Mouse (Mus musculus) forebrain, embryonic 16.5 days (tissue): ENCODE data around the gene Coq8a. TPM values are rescaled to one million over a fixed set of nuclear protein-coding genes. Genes with fewer than 3 reads are reported as not detected.

Experiments
- ATAC-seq: fragments of 200-750 bp; cut with Nextera tagmentation; 2 replicates; pipeline ENCODE4 v1.8.0; 2017; ENCODE audit warnings: mild to moderate bottlenecking, moderate library complexity
- H3K27ac ChIP-seq: fragments of 300-500 bp; sonication (generic); 2 replicates; pipeline ENCODE4 v1.5.1; 2014; ENCODE audit warnings: low read length, control low read depth
- H3K27me3 ChIP-seq: fragments of 300-500 bp; sonication (generic); replicated peaks from 2 replicates; pipeline ENCODE4 v1.6.1; 2014; ENCODE audit warnings: low read length; ENCODE audit not compliant: control insufficient read depth, insufficient read depth
- H3K36me3 ChIP-seq: fragments of 300-500 bp; sonication (generic); 2 replicates; pipeline ENCODE4 v1.6.1; 2014; ENCODE audit not compliant: control insufficient read depth, insufficient read depth
- H3K4me1 ChIP-seq: fragments of 300-500 bp; sonication (generic); replicated peaks from 2 replicates; pipeline ENCODE4 v1.6.1; 2014; ENCODE audit warnings: low read length; ENCODE audit not compliant: control insufficient read depth, insufficient read depth
- H3K4me2 ChIP-seq: fragments of 300-500 bp; sonication (generic); 2 replicates; pipeline ENCODE4 v1.6.1; 2014; ENCODE audit warnings: mild to moderate bottlenecking, low read length, control low read depth
- H3K4me3 ChIP-seq: fragments of 300-500 bp; sonication (generic); replicated peaks from 2 replicates; pipeline ENCODE4 v1.5.1; 2014; ENCODE audit warnings: mild to moderate bottlenecking, low read length, control low read depth
- H3K9ac ChIP-seq: fragments of 300-500 bp; sonication (generic); replicated peaks from 2 replicates; pipeline ENCODE4 v1.6.1; 2014; ENCODE audit warnings: low read depth, low read length, control low read depth
- H3K9me3 ChIP-seq: fragments of 300-500 bp; sonication (generic); 2 replicates; pipeline ENCODE4 v1.6.1; 2016; ENCODE audit warnings: low read length; ENCODE audit not compliant: control insufficient read depth
- WGBS: fragments of 180-500 bp; shearing (Covaris S2); extraction: QIAGEN DNeasy Blood & Tissue Kit; methylation state at CpG from one replicate; pipeline ENCODE4 v1.1.7; 2014; 5-methylcytosine and 5-hydroxymethylcytosine counted together
- polyA plus RNA-seq: library from polyadenylated mRNA; unstranded; fragments of >200 nt; fragmentation: Nextera tagmentation; extraction: Ambion mirVana; gene quantifications from 2 replicates; pipeline ENCODE4 v1.2.1, GENCODE M21; 2015

Coq8a gene
- polyA plus RNA-seq, 1 experiment from 2014 or later: 5.1 TPM

DNA sequence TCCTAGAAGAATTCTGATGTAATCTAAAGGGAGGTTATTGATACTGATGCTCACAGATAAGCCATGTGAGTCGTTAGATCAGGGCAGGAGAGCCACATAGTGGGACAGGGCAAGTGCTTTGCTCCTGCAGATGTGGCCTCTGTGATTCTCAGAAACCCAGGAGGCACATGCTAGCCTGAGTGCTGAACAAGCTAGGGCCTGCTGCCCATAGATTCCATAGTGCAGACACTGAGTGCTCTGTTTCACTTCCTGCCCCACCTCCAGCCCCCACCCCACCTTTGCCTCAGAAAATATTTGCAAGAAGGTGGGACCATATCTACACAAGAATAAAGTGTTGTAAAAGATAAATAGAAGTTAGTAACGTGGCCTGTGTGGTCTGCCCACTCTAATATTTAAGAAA lies 40.8 kb downstream of the Coq8a start:
- no peak for ATAC-seq
- no peak overlapping the region for H3K4me3 ChIP-seq
- H3K27me3 ChIP-seq: no peaks in the 10 kb centered on the region
- peaks cover 11% of the 10 kb centered on the region for H3K36me3 ChIP-seq
- H3K27ac ChIP-seq: no peak overlapping the region
- H3K9me3 ChIP-seq: no peaks in the 10 kb centered on the region
- 87% methylated on average over 2 of the region's 2 CpGs for WGBS
- H3K4me1 ChIP-seq: no peaks in the 10 kb centered on the region
- no peak overlapping the region for H3K9ac ChIP-seq
- no peak overlapping the region for H3K4me2 ChIP-seq

DNA sequence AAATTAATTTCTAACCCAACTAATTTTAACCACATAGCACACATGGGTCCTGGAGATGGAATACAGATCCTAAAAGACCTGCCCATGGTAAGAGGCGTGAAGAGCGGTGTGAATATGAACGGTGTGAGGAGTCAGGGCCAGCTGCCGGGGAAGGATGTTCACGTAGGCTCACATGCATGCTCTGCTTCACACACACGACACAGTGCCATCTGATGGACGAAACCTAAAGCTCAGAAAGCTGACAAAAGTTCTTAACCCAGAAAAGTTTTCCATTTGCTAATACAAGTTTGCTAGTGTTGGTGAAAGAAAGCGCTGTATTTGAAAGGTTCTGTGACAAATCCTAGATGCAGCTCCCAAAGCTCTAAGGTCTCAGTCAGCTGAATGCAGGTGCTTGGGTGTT lies 48.2 kb downstream of the Coq8a start:
- H3K4me1 ChIP-seq: no peaks in the 10 kb centered on the region
- ATAC-seq: no peak
- H3K27me3 ChIP-seq: no peaks in the 10 kb centered on the region
- no peak overlapping the region for H3K27ac ChIP-seq
- WGBS: 83% methylated on average over 8 of the region's 8 CpGs
- no peak overlapping the region for H3K4me2 ChIP-seq
- H3K9ac ChIP-seq: no peak overlapping the region
- no peaks in the 10 kb centered on the region for H3K9me3 ChIP-seq
- H3K4me3 ChIP-seq: no peak overlapping the region
- H3K36me3 ChIP-seq: peaks cover 18% of the 10 kb centered on the region

DNA sequence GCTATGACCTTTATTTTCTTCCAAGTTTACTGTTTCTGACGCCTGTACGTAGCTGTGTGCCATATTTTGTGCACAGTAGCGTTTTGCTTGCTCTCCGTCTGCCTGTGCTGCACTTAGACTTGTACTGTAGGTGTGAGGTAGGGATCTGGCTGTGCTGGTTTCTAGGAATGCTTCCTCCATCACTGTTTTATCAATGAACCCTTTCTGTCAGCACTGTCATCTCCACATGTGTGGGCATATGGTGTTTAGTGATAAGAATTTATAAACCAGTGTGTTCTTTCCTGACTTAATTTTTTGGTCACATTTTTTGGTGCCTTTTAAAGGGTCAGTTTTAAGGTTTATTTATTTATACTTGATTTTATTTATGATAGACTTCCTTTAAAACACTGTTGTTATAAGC lies 50.8 kb downstream of the Coq8a start:
- H3K4me1 ChIP-seq: no peaks in the 10 kb centered on the region
- H3K9ac ChIP-seq: no peak overlapping the region
- ATAC-seq: no peak
- no peak overlapping the region for H3K4me3 ChIP-seq
- H3K36me3 ChIP-seq: peaks cover 22% of the 10 kb centered on the region
- WGBS: 89% methylated on average over 4 of the region's 4 CpGs
- H3K4me2 ChIP-seq: no peak overlapping the region
- no peaks in the 10 kb centered on the region for H3K27me3 ChIP-seq
- no peak overlapping the region for H3K27ac ChIP-seq
- H3K9me3 ChIP-seq: no peaks in the 10 kb centered on the region

DNA sequence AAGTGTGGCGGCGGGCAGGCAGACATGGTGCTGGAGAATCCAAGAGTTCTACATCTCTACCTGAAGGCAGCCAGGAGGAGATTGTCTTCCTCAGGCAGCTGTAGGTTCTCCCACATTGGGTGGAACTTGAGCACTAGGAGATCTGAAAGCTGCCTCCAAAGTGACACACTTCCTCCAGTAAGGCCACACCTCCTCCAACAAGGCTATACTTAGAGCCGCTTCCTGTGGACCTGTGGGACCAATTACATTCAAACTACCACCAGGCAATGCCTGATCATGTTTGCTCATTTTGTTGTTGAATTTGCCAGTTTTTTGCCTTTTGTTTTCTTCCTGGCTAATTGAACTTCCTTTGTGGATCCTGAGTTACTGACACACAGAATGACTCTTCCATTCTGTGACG lies 51.4 kb downstream of the Coq8a start:
- no peak overlapping the region for H3K27ac ChIP-seq
- H3K4me3 ChIP-seq: no peak overlapping the region
- no peaks in the 10 kb centered on the region for H3K27me3 ChIP-seq
- H3K9me3 ChIP-seq: no peaks in the 10 kb centered on the region
- peaks cover 22% of the 10 kb centered on the region for H3K36me3 ChIP-seq
- H3K9ac ChIP-seq: no peak overlapping the region
- no peak overlapping the region for H3K4me2 ChIP-seq
- H3K4me1 ChIP-seq: no peaks in the 10 kb centered on the region
- ATAC-seq: no peak
- 87% methylated on average over 4 of the region's 4 CpGs for WGBS

DNA sequence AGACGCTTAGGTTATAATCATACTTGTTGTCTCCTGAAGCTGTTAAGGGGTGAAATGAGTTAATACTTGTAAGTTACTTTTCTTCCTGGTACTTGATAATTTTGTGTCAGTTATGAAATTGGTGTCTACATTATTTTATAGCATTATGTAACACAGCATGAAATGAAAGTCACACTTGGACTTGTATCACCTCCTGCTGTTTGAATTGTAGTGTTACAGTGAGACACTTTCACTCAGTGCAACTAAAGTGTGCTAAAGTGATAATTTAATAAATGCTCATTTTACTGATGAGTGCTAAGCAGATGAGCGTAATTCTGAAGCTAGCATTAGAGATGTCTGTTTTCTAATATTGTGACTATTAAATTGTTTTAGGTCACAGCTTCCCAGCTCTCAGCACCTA lies 58.4 kb downstream of the Coq8a start:
- Histone ChIP-seq H3K4me1 (no peaks in the 10 kb centered on the region), H3K36me3 (peaks cover 15% of the 10 kb centered on the region), H3K9ac (no peak overlapping the region), H3K27ac (no peak overlapping the region), H3K27me3 (no peaks in the 10 kb centered on the region), H3K4me3 (no peak overlapping the region), H3K4me2 (no peak overlapping the region), H3K9me3 (no peaks in the 10 kb centered on the region)
- ATAC-seq: no peak
- WGBS: 93% methylated on average over 2 of the region's 2 CpGs

DNA sequence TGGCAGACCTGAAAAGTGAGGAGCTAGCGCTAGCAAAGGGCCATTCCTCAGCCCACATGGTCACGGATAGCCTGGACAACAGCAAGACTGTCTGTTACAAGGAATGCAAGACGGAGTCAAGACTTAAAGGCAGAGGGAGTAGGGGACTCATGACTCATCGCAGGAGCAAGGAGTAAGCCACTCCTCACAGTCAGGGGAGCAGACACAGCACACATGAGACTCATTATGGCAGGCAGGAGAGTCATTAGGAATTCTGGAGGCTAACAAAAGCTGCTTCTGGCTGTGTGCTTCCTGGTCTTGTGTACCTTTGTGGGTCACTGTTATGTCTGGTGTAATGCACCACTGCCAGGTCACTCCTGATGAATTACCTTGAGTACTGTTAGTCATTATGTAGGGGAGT lies 60.2 kb downstream of the Coq8a start:
- 87% methylated on average over 4 of the region's 4 CpGs for WGBS
- H3K36me3 ChIP-seq: peaks cover 9% of the 10 kb centered on the region

DNA sequence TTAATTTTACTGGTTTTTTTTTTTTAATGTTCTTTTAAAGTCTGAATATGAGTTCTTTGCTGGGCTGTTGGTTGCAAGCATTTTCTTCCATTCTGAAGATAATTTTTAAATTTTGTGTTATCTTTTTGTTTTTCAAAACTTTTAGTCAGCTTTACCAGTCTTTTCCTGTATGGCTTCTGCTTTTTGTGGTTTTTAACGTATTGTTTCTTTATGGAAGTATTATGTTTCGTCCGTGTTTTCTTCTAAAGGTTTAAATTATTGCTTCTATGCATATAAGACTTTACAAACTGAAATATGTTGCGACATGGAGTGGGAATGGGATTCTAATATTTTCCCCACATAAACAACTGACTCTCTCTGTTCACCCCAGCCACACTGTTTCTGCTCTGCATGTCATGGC lies 67.2 kb downstream of the Coq8a start:
- no peak overlapping the region for H3K9ac ChIP-seq
- H3K4me3 ChIP-seq: no peak overlapping the region
- H3K9me3 ChIP-seq: no peaks in the 10 kb centered on the region
- no peak overlapping the region for H3K27ac ChIP-seq
- no peaks in the 10 kb centered on the region for H3K4me1 ChIP-seq
- no peaks in the 10 kb centered on the region; the same call in 1 of the 2 replicates for H3K36me3 ChIP-seq
- WGBS: 99% methylated on average over 4 of the region's 4 CpGs
- no peak overlapping the region for H3K4me2 ChIP-seq
- no peaks in the 10 kb centered on the region for H3K27me3 ChIP-seq
- ATAC-seq: no peak

More for the DNA sequence above, 60.2 kb downstream of the Coq8a start:
- H3K9ac ChIP-seq: no peak overlapping the region
- no peak overlapping the region for H3K4me3 ChIP-seq
- ATAC-seq: no peak
- H3K27ac ChIP-seq: no peak overlapping the region
- no peaks in the 10 kb centered on the region for H3K9me3 ChIP-seq
- H3K4me2 ChIP-seq: no peak overlapping the region
- H3K4me1 ChIP-seq: no peaks in the 10 kb centered on the region
- H3K27me3 ChIP-seq: no peaks in the 10 kb centered on the region

DNA sequence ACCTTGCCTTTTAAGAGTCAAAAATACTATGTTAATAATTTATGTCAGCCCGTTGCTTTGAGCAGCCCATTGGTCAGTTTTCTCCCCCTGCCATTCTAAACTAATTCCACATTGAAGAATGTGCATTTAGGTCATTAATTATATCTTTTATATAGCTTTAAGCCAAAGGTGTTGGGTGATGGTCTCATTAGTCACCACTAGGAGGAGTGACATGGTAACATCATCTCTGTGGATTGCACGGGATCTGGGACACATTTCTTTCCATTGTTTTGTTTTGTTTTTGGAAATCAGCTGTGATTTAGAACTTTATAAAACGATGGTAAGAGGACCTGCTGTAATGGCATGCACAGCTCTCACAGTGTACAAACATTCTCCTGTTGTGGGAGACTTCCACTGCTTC lies 68.0 kb downstream of the Coq8a start:
- H3K4me3 ChIP-seq: no peak overlapping the region
- no peak overlapping the region for H3K9ac ChIP-seq
- no peak overlapping the region for H3K27ac ChIP-seq
- WGBS: 59% methylated on average over 3 of the region's 3 CpGs
- H3K9me3 ChIP-seq: no peaks in the 10 kb centered on the region
- H3K4me2 ChIP-seq: no peak overlapping the region
- no peaks in the 10 kb centered on the region for H3K4me1 ChIP-seq
- no peak for ATAC-seq
- no peaks in the 10 kb centered on the region; the same call in 1 of the 2 replicates for H3K36me3 ChIP-seq
- no peaks in the 10 kb centered on the region for H3K27me3 ChIP-seq

DNA sequence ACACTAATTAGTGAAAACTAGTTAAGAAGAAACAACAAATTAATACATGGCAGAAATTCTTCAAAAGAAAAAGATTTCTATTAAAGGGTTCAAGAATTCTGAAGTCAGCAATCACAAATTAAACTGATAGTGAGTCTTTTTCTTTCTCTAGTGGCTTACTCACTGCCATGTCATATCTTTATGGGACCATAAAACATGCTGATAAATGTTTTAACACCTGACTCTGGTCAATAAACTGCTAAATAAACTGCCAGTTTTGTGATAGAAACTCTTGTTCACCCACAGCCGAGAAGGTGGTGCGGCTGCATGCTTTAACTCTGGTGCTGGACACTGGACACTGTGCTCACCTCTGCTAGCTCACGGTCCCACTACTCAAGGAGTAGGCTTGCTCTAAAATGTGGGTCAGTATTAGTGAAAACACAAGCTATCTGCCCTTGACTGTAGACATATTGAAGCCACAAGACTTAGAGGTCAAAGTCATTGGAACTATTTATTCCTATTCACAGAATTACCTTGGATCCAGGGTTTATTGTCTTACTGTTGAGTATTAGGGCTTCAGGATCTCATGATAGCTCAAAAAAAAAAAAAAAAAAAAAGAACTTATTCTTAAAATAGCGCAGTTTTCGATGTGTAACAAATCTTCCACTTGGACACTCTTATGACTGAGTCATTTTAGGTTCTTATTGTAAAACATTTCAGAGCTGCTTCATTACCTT lies 71.2 kb downstream of the Coq8a start:
- no peaks in the 10 kb centered on the region for H3K4me1 ChIP-seq
- no peak overlapping the region for H3K9ac ChIP-seq
- H3K27me3 ChIP-seq: no peaks in the 10 kb centered on the region
- no peaks in the 10 kb centered on the region; the same call in 1 of the 2 replicates for H3K36me3 ChIP-seq
- WGBS: 98% methylated on average over 5 of the region's 5 CpGs
- H3K27ac ChIP-seq: no peak overlapping the region
- H3K9me3 ChIP-seq: no peaks in the 10 kb centered on the region
- no peak overlapping the region for H3K4me3 ChIP-seq
- ATAC-seq: no peak
- no peak overlapping the region for H3K4me2 ChIP-seq

DNA sequence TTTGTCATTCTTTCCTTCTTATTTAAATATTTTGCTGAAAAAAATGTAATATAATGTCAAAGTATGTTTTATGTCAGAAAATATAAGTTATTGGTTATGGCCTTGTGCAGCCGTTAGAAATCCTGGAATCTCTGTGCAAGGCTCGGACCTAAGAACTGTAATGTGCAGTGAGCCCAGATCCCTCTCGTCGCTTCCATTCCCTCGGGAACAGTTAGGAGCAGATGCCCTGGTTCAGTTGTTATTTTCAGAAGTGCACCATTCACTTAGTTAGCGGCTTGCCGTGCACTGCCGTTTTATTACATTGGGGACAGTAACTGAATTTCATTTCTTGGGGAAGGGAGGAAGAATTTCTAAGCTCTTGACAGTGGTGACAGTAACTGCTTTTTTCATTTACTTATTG lies 81.2 kb downstream of the Coq8a start:
- no peak overlapping the region for H3K4me3 ChIP-seq
- H3K9ac ChIP-seq: no peak overlapping the region
- no peak for ATAC-seq
- no peak overlapping the region for H3K4me2 ChIP-seq
- H3K36me3 ChIP-seq: peaks cover 3% of the 10 kb centered on the region
- H3K27me3 ChIP-seq: no peaks in the 10 kb centered on the region
- no peaks in the 10 kb centered on the region for H3K9me3 ChIP-seq
- no peaks in the 10 kb centered on the region for H3K4me1 ChIP-seq
- H3K27ac ChIP-seq: no peak overlapping the region
- 85% methylated on average over 8 of the region's 8 CpGs for WGBS
